Mouse (Mus musculus): ENCODE measurements around the gene Tsc22d3.
"Not testable (repeated sequence)": the region's sequence is repeated elsewhere in the genome, so short reads cannot be mapped to it uniquely, and the experiment has no call there.

Gene Tsc22d3

DNA sequence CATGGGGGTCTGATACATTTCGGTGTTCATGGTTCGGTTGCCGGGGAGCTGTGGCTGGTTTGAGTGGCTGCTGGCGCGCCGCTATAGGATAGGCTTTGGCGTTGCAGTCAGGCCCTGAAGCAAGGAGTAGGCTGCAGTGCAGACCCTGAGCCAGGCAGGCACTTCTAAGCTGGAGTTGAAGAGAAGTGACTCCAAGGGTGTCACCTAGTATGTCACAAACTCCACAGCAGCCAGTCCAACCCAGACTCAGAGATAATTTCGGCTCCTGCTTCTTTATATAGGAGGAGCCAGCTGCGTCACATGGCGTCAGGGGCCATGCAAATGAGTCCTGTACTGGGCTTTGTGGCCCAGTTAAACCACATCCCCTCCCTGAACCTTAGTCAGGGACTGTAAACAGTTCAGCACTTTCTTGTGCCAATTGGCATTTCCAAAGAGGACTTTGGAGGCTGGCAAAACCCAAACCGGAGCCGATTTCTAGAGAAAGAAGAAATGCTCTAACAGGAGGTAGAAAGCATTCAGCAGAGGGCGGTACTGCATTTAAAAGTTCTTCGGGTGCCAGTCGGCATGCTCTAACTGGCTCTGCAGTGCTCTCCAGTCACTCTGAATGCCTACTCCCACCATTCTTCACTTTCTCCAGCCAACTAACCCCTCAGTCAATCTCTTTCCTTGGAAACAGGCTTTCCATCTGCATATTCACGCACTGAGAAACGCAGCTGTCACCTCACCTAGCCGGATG is 57.4 kb downstream of the Tsc22d3 start:
- no peaks in the 10 kb centered on the region for H3K27me3 ChIP-seq (ENCODE audit: control insufficient read depth, insufficient read depth, low read length, poor library complexity, severe bottlenecking)
- DNase-seq (ENCODE audit: low read depth, low spot score): peak; percentile 95
- H3K36me3 ChIP-seq (ENCODE audit: control insufficient read depth, insufficient read depth, low read length, poor library complexity, severe bottlenecking): peaks cover 8% of the 10 kb centered on the region; the same call in 1 of the 2 replicates

DNA sequence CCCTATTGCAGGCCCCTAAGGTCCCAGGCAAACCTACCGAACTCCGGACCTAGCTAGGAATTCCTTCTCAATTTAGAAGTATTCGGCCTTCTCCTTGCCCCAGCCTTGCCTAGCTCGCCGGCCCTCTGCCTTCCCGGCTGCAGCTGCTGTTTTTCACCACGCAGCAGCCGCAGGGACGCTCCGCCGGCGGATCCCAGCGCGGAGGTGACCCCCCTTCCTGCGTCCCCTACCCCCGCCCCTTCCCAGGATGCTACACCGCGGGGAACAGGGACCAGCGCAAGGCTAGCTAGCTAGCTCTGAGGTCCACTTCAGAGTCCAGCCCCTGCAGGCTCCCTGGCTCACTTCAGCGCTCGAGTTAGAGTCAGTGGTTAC is 58.0 kb downstream of the Tsc22d3 start:
- DNase-seq (ENCODE audit: low read depth, low spot score): no peak
- H3K27me3 ChIP-seq (ENCODE audit: control insufficient read depth, insufficient read depth, low read length, poor library complexity, severe bottlenecking): no peaks in the 10 kb centered on the region
- H3K36me3 ChIP-seq (ENCODE audit: control insufficient read depth, insufficient read depth, low read length, poor library complexity, severe bottlenecking): peaks cover 8% of the 10 kb centered on the region; the same call in 1 of the 2 replicates

DNA sequence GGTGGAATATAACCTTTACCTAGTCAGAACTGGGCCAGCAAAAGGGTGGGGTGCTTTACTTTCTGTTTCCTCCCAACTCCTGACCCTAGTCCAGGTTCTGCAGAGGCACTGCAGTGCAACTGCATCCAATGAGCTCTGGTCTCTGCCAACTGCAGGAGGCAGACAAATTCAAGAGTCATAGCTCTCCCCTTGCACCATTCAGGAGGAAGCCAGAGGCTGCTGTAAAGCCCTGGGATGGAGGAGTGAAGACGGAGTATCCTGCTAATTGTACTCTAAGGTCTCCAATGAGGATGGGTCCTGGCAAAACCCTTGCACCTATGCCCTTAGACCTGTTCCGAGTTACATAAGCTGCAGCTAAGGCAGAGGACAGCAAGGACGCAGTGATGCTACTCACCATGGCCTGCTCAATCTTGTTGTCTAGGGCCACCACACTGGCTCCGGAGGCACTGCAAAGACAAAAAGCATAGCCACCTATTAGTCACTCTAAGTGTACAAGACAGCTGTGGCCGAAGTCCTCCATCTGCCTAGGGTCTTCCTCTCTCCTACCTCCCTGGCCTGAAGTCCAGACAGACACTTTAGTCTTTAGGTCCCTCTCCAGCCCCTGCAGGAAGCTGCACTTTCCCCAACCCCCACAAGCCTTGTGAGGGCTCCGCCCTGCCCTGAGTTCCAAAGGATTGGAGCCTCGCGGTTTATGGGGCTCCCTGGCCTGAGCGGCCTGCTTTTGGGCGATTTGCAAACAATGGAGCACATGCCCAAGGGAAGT is 58.6 kb downstream of the Tsc22d3 start:
- Histone ChIP-seq H3K27me3 (ENCODE audit: control insufficient read depth, insufficient read depth, low read length, poor library complexity, severe bottlenecking) (no peaks in the 10 kb centered on the region), H3K36me3 (ENCODE audit: control insufficient read depth, insufficient read depth, low read length, poor library complexity, severe bottlenecking) (peaks cover 8% of the 10 kb centered on the region; the same call in 1 of the 2 replicates)
- DNase-seq (ENCODE audit: low read depth, low spot score): peak; percentile 40

DNA sequence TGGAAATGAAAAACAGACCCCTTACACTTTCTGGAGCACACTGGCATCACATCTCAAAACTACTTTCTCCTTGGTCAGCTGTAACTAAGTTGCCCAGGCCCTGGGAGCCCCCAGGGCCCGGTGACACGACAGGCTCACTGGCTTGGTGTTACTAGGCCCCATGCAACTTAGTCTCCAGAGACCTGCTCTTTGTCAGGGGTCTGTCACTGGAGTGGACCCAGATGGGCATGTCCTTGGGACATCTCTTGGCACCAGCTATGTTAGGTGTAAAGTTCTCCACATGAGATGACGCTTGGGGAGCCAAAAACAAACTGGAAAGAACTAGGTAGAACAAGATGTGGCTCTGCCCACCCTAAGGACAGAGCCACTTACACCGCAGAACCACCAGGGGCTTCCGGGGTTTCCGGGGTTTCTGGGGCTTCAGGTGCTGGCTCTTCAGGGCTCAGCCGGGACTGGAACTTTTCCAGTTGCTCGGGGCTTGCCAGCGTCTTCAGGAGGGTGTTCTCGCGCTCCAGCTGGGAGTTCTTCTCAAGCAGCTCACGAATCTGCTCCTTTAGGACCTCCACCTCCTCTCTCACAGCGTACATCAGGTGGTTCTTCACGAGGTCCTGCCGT is 59.9 kb downstream of the Tsc22d3 start:
- Histone ChIP-seq H3K27me3 (ENCODE audit: control insufficient read depth, insufficient read depth, low read length, poor library complexity, severe bottlenecking) (no peaks in the 10 kb centered on the region), H3K36me3 (ENCODE audit: control insufficient read depth, insufficient read depth, low read length, poor library complexity, severe bottlenecking) (peaks cover 8% of the 10 kb centered on the region; the same call in 1 of the 2 replicates)
- DNase-seq (ENCODE audit: low read depth, low spot score): peak; percentile 66

DNA sequence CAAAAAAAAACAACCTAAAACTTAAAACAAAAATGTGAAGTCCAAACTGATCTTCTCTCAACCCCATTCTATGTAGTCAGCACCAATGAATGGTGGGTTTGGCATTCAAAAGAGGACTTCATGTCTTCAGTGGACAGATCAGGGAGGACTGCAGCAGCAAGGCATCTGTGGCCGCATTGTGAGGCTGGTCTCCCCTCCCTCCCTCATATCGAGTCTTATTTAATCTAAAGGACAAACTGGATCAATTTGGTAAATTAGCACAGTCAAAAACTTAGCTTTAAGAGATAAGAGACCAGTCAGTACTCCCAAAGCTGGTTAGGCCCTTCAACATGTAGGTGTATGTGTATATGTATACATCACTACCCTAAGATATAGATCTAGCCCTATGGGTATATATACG is 60.6 kb downstream of the Tsc22d3 start:
- H3K36me3 ChIP-seq (ENCODE audit: control insufficient read depth, insufficient read depth, low read length, poor library complexity, severe bottlenecking); H3K27me3 ChIP-seq (ENCODE audit: control insufficient read depth, insufficient read depth, low read length, poor library complexity, severe bottlenecking); DNase-seq (ENCODE audit: low read depth, low spot score): not testable (repeated sequence)

DNA sequence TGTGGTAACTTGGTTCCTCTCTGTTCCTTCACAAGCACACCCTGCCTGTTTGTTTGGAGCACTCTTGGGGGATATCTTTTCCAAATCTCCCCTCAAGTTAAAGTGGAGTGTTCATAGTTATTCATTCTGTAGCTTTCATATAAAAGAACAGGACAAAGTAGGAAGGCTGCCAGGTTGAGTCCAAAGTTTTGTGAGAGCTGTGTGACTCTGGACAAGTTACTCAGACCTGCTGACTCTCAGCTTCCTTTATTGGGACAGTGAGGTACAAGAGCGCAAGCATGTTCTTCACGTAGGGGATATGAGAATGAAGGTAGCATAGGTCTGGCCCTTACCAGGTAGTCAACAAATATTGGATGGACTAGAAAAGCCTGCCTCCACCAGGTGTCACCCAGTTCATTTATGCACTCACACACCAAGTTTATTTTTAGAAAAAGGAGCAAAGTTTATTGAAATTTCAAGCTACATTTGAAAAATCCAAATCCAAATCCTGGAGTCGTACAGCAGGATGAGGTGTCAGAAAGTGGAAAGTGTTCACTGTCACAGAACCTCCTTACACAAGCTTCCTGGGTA is 61.3 kb downstream of the Tsc22d3 start:
- peak; percentile 54 for DNase-seq (ENCODE audit: low read depth, low spot score)
- H3K27me3 ChIP-seq (ENCODE audit: control insufficient read depth, insufficient read depth, low read length, poor library complexity, severe bottlenecking): no peaks in the 10 kb centered on the region
- H3K36me3 ChIP-seq (ENCODE audit: control insufficient read depth, insufficient read depth, low read length, poor library complexity, severe bottlenecking): peaks cover 8% of the 10 kb centered on the region; the same call in 1 of the 2 replicates

DNA sequence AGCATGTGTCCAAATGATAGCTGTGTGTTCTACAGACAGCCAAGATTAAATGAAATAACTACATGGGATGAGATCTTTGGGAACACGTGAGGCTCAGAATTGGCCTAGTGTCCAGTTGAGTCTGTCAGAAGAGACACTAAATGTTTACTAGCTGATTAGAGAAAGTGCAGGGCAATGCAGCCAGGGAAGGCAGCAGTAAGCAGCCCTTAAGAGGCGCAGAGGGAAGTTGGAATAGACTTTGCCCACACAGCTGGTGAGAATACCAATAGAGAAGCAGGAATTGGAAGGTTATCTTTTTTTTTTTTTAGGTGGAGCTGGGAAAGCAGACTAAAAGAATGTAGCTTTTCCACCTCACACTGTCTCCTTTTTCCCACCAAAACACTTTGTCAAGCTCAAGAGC is 61.8 kb downstream of the Tsc22d3 start:
- DNase-seq (ENCODE audit: low read depth, low spot score): no peak
- H3K36me3 ChIP-seq (ENCODE audit: control insufficient read depth, insufficient read depth, low read length, poor library complexity, severe bottlenecking): peaks cover 8% of the 10 kb centered on the region; the same call in 1 of the 2 replicates

DNA sequence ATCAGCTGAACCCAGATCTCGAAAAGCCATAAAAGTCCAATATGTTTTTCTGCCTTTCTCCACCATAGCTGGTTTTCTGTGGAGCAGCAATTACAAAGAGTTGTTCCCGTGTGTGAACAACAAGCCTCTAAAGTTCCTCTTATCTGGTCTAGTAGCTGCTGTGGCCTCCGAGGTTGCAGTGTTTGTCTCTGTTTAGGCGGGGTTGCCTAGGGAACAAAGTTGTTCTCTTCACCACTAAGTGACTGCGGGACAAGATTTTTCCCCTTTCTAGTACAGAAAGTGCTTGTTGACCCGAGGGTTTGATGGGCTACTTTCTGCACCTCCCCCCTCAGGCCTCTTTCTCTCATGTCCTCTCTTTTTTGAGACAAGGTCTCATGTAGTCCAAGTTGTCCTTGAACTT is 62.8 kb downstream of the Tsc22d3 start:
- Histone ChIP-seq H3K36me3 (ENCODE audit: control insufficient read depth, insufficient read depth, low read length, poor library complexity, severe bottlenecking) (peaks cover 8% of the 10 kb centered on the region; the same call in 1 of the 2 replicates), H3K27me3 (ENCODE audit: control insufficient read depth, insufficient read depth, low read length, poor library complexity, severe bottlenecking) (no peaks in the 10 kb centered on the region)
- DNase-seq (ENCODE audit: low read depth, low spot score): peak; percentile 90

More for the DNA sequence above, 61.8 kb downstream of the Tsc22d3 start:
- no peaks in the 10 kb centered on the region for H3K27me3 ChIP-seq (ENCODE audit: control insufficient read depth, insufficient read depth, low read length, poor library complexity, severe bottlenecking)

DNA sequence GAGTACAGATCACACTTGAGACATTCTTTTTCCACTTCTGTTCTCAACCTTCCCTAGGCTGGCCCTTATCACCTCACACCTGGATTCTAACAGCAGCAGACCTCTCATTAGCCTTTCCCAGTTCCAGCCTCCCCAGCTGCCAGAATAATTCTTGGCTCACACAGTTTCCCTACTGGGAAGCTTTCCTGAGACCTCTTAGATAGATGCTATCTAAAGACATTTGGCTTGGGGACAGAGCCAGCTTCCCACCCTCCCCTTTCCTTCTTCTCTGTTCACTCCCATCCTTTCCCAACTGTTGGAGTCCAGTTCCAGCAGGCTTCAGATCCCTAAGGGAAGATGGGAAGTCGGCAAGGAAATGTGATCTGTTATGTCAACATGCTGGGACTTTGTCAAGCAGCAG is 65.0 kb downstream of the Tsc22d3 start:
- DNase-seq (ENCODE audit: low read depth, low spot score): no peak
- Histone ChIP-seq H3K27me3 (ENCODE audit: control insufficient read depth, insufficient read depth, low read length, poor library complexity, severe bottlenecking) (no peaks in the 10 kb centered on the region), H3K36me3 (ENCODE audit: control insufficient read depth, insufficient read depth, low read length, poor library complexity, severe bottlenecking) (peaks cover under 1% of the 10 kb centered on the region; the same call in 1 of the 2 replicates)

DNA sequence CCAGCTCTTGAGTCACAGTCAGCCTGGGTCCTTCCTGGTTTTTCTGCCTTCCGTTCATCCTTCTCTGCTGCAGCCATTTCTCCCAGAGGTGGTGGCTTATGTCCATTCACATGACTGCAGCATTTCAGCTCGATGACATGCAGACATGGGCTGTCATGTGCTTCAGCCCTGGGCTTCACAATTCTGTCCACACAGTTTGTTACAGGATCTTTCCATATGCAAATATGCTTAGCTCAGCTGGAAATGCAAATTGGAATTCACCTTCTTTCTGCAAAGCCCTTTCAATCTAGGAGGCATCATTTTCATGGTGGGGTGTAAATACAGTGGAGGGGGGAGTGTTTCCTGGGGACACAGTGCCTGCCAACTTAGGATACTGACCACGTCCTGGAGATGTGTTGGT is 66.2 kb downstream of the Tsc22d3 start:
- H3K27me3 ChIP-seq (ENCODE audit: control insufficient read depth, insufficient read depth, low read length, poor library complexity, severe bottlenecking): no peaks in the 10 kb centered on the region
- no peaks in the 10 kb centered on the region for H3K36me3 ChIP-seq (ENCODE audit: control insufficient read depth, insufficient read depth, low read length, poor library complexity, severe bottlenecking)
- DNase-seq (ENCODE audit: low read depth, low spot score): peak; percentile 49

DNA sequence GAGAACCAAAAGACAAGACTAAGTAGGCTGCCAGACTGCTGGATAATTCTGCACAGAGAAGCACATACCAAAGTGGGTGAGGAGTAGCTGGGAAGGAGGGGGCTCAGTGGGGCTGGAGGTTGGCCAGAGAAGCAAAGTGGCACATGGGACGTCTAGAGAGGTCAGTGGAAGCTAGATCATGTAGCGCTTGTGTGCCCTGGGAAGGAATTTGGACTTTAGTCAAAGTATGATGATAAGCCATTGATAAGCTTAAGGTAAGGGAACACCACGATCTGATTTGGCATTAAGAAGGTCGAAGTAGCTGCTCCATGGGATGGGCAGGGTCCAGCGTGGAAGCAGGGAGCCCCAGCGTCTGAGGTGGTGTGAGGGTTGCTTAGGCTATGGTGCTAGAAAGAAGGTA is 68.1 kb downstream of the Tsc22d3 start:
- H3K27me3 ChIP-seq (ENCODE audit: control insufficient read depth, insufficient read depth, low read length, poor library complexity, severe bottlenecking): no peaks in the 10 kb centered on the region
- DNase-seq (ENCODE audit: low read depth, low spot score): no peak
- no peaks in the 10 kb centered on the region for H3K36me3 ChIP-seq (ENCODE audit: control insufficient read depth, insufficient read depth, low read length, poor library complexity, severe bottlenecking)

DNA sequence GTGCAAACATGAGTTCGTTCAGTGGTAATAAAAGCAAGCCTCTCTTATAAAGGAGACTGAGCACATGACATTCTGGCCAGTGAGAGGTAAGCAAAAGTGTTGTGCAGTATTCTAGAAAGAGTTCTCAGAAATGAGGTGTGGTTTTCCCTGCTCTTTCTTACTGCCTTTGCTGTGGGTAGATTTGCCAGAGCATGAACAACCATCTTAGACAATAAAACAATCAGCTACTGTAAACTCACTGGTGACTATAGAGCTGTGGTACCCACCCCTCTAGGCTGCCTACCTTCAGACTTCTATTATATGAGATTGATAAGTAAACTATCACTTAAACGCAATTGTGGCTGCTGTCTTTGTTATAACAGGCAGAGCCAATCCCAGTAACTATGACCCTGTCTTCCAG is 69.1 kb downstream of the Tsc22d3 start:
- H3K27me3 ChIP-seq (ENCODE audit: control insufficient read depth, insufficient read depth, low read length, poor library complexity, severe bottlenecking): no peaks in the 10 kb centered on the region
- DNase-seq (ENCODE audit: low read depth, low spot score): no peak
- H3K36me3 ChIP-seq (ENCODE audit: control insufficient read depth, insufficient read depth, low read length, poor library complexity, severe bottlenecking): no peaks in the 10 kb centered on the region

DNA sequence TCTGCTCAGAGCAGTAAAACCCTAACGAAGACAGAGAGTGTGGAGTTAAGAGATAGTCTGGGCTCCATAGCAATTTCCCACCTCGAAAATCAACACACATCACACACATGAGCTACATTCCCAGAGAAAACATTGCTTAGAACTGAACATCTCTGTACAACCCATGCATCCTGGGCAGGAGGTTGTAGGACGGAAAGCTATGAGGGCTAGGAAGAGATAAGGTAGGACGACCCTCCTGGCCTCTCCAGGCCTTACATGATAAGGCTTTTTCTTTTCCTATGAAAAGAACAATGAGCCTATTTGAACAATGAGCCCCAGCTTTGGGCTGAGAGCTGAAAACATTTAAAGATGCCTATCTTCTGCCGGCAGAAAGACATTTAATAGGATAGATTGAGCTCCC is 69.8 kb downstream of the Tsc22d3 start:
- Histone ChIP-seq H3K36me3 (ENCODE audit: control insufficient read depth, insufficient read depth, low read length, poor library complexity, severe bottlenecking) (no peaks in the 10 kb centered on the region), H3K27me3 (ENCODE audit: control insufficient read depth, insufficient read depth, low read length, poor library complexity, severe bottlenecking) (no peaks in the 10 kb centered on the region)
- no peak for DNase-seq (ENCODE audit: low read depth, low spot score)

DNA sequence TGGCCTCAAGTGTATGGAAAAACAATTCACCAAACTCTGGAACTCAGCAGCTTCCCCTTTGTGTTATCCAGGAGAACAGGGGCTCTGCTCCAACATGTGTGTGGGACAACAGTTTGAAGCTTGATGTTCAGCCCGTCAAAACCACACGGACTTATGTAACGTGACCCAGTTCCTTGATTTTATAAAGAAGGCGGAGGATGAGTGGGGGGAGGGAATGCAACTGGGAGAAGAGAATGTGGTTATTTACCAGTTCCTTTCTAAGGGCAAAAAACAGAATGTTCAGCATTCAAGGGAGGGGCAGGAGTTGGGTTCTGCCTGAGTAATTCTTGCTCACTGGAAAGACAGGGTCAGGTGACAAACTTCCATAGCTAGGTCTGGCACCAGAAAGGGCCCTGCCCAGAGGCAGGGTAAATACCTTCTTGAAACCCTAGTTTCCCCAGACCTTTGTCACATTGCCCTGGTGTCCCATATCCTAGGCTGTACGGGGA is 71.3 kb downstream of the Tsc22d3 start:
- Histone ChIP-seq H3K36me3 (ENCODE audit: control insufficient read depth, insufficient read depth, low read length, poor library complexity, severe bottlenecking) (no peaks in the 10 kb centered on the region), H3K27me3 (ENCODE audit: control insufficient read depth, insufficient read depth, low read length, poor library complexity, severe bottlenecking) (no peaks in the 10 kb centered on the region)
- DNase-seq (ENCODE audit: low read depth, low spot score): no peak

Data from splenic B cell, adult 2 months (primary cell).